Mouse (Mus musculus): ENCODE results near the gene Pomgnt2.
A peak's percentile ranks its signal among the peaks of the same experiment; 100 is the strongest.

The Pomgnt2 gene

GRCm38 (mm10) chr9:122010751-122011150 is 13.8 kb upstream of the Pomgnt2 start:
- DNase-seq: no peak

- DNase-seq: no peak
These were observed 12.0 kb upstream of the Pomgnt2 start for GRCm38 (mm10) chr9:122008876-122009275.

- no peak for DNase-seq
These were observed 9.7 kb upstream of the Pomgnt2 start for GRCm38 (mm10) chr9:122006609-122007008.

GRCm38 (mm10) chr9:122006175-122006574 is 9.3 kb upstream of the Pomgnt2 start:
- DNase-seq: no peak

- DNase-seq: no peak
These were observed 1.1 kb upstream of the Pomgnt2 start for GRCm38 (mm10) chr9:121997978-121998377.

DNA sequence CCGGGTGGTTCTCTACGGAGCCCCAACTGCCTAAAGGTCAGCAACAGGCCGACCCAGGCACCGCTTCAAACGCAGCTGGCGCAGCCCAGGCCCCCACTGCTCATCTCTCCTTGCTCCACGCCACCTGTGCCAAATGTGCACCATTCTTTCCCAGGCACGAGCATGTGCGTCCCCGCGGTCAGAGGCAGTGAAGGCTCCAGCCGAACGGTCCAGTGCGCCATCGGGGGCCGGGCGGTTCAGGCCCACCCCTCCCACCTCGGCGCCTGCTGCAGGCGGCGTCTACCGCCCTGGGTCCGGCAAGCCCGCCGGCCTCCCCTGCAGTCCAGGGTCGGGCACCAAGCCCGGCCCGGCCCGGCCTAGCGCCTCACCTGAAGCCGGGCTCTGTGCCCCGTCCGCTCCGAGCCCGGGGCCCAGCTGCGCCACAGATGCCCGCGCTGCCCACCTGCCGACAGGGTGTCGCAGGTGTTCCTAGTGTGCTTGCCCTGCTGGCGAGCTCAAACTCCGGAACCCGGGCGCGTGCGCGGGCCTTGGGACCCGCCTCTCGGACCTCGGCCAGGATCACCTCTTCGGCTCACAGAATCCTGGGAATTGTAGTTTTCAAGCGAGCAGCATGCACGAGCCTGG is 1.3 kb downstream of the Pomgnt2 start:
- peak; percentile 90 for DNase-seq

DNA sequence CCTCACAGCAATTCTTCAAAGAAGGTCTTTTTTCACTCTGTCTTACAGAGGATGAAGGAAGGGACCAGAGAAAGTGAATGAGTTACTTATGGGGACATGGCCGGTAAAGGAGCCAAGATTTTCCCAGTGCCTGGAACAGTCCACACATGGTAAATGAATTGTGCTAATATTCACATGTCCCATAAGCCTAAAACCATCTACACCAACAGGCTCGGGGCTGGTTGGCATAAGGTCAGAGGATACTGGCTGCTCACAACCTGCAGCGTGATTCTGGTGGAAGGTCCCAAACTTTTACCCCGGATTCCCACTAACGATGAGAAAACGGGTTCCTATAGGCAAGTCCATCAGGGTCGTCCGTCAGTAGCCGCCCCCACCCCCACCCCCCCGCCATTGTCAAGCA is 1.8 kb downstream of the Pomgnt2 start:
- no peak for DNase-seq

- DNase-seq: no peak
These were observed 3.9 kb downstream of the Pomgnt2 start for GRCm38 (mm10) chr9:121993047-121993446.

GRCm38 (mm10) chr9:121991041-121991440 is 5.9 kb downstream of the Pomgnt2 start:
- no peak for DNase-seq

GRCm38 (mm10) chr9:121989536-121989935 is 7.4 kb downstream of the Pomgnt2 start:
- no peak for DNase-seq

GRCm38 (mm10) chr9:121988910-121989309 is 8.0 kb downstream of the Pomgnt2 start:
- no peak for DNase-seq

GRCm38 (mm10) chr9:121984465-121985461 is 12.1 kb downstream of the Pomgnt2 start:
- peak; percentile 43 for DNase-seq

GRCm38 (mm10) chr9:121983504-121983903 is 13.4 kb downstream of the Pomgnt2 start:
- DNase-seq: peak; percentile 77

DNA sequence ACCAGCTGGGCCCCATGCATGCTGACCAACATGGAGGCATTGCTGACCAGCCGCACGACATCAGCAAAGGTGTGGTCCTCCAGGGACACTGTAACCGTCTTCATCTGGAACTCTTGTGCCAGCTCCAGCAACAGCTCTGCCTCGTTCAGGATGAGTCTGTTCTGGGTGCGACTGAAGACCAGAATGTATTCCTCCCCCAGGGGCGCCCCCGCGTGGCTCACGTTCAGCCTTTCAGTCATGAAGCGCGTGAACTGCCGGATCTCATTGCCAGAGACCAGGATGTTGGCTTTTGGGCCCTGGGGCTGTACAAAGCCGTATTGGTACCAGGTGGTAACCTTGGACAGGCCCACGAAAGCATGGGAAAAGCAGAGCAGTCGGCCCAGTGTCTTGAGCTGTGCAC is 14.2 kb downstream of the Pomgnt2 start:
- no peak for DNase-seq

DNA sequence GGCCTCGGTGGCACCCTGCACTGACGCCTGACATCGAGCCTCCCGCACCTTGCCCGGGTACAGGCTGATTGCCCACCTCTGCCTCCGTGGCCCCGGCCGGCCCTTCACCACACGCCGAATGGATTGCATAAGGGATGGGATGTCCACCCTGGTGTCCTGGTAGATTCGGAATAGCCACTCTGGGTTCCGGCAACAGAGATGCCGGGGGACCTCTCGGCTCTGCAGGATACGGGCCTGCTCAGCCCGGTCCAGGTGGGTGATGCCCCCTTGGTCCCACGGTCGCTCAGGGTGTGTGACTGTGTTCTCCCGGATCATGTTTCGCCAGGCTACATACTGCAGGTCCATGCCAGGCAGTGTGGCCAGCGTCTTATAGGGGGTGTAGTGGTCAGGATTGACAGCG is 14.7 kb downstream of the Pomgnt2 start:
- no peak for DNase-seq

DNA sequence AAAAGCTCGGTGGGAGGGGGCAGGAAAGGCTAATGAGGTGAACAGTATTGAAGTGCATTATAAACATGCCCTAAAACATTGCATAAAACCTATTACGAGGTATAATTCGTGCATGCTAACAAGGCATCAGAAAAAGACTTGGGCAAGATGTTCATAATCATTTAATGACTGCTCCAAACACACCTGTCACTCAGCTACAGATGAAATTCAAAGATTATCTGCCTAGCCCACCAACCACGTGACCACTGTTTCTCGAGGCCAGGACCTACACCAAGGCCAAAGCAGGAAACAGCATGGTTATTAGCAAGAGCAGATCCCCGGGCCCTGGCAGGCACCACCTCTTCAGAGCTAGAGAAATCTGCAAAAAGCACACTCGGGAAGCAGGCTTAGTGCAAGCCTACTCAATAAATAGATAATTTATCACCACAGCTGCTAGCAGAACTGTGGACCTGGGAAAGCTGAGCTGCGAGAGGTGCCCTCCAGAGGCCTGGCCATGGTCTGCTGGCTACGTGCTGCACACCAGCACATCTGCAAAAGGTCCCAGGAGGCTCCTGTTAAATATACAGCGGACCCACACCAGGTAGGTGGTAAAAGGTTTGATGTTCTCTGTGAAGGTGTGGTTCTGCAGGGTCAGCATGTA is 15.3 kb downstream of the Pomgnt2 start:
- no peak for DNase-seq

- DNase-seq: no peak
These were observed 15.9 kb downstream of the Pomgnt2 start for GRCm38 (mm10) chr9:121981046-121981445.

GRCm38 (mm10) chr9:121975321-121975720 is 21.6 kb downstream of the Pomgnt2 start:
- no peak for DNase-seq

GRCm38 (mm10) chr9:121974141-121974986 is 22.5 kb downstream of the Pomgnt2 start:
- no peak for DNase-seq

GRCm38 (mm10) chr9:121973207-121973606 is 23.7 kb downstream of the Pomgnt2 start:
- no peak for DNase-seq

DNA sequence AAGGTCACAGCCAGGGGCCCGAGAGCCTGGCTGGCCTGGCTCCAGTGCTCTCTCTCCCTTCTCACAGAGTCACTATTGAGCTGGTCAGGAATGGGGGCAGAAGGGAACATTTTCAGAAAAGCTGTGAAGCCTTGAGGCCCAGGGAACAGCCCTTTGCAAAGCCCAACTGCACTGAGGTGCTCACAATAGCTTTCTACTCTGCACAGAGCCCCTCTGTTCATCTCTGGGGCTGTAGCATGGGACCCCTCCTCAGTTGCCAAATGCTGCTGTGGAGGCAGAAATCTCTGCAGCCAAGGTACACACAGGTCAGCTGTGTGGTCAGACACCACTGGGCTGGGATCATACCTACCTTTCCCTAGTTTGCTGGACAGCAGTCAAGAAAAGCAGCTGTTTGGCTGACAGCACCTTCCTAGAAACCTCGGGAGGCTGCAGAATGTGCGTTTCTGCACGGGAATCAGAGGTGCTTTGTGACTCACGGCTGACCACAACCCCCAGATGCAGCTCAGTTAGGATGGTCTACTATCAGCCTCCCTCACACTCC is 27.0 kb downstream of the Pomgnt2 start:
- no peak for DNase-seq

GRCm38 (mm10) chr9:121968258-121968657 is 28.7 kb downstream of the Pomgnt2 start:
- DNase-seq: no peak
